Mouse (Mus musculus): ENCODE data around the gene Map1lc3b. TPM values are rescaled to one million over a fixed set of nuclear protein-coding genes. Genes with fewer than 3 reads are reported as not detected.

Map1lc3b gene
- polyA plus RNA-seq (2012; rRNA removed) = 50.0 and 52.4 TPM in 2 replicates

DNA sequence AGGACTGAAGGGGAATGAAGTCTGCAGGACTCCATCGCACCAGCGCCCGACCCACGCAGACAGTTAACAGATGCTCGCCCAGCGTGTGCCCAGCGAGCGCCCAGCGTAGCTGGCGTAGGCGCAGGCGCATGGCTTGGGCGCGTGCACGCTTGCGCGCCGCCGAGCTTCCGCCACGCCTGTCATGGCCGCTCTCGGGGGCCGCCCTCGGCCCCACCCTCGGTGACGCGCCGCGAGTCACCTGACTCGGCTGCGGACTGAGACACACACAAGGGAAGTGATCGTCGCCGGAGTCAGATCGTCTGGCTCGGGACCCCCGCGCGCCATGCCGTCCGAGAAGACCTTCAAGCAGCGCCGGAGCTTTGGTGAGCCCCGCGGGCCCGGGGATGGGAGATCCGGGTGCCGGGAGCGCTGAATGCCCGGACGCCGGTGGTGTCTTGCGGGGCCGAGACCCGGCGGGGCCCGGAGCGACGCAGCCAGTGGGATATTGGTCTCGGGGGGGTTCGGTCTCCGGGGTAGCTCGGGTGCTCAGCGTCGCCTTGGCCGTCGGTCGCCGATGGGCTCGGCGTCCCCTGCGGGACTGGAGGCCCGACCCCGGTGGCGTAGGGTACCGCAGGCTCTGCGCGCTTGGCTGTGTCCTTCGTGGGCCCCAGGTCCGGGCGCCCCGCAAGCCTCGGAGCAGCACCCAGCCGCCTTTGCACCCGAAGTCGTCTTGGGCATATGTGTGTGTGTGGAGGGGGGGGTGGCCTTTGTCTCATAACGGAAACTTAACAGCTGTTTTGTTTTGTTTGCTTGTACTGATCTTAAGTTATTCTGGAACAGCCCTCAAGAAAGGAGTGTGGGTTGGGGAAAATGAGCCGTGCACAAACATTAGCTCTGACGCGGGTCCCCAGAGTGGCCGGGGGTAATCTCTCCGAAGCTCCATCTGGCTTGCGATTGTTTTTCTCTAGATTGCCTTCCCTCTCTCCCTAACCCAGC is at the start of gene Map1lc3b:
TSS of gene Map1lc3b (plus strand) at position 159 of the 975 bp plus-strand sequence.
- under 1% methylated on average over 94 of the region's 94 CpGs for WGBS
- TF ChIP-seq CTCF (IDR thresholded peaks at IDR 0.05; ENCODE audit: extremely low read depth, insufficient read depth, insufficient read length, insufficient replicate concordance) = no peak
- peak; percentile 41 for TF ChIP-seq POLR2A (IDR thresholded peaks at IDR 0.05; ENCODE audit: low read depth, low read length)
- H3K4me1 ChIP-seq (ENCODE audit: control insufficient read depth, insufficient read depth, insufficient read length) = peaks cover 9% of the 10 kb centered on the region; the same call in 1 of the 2 replicates

DNA sequence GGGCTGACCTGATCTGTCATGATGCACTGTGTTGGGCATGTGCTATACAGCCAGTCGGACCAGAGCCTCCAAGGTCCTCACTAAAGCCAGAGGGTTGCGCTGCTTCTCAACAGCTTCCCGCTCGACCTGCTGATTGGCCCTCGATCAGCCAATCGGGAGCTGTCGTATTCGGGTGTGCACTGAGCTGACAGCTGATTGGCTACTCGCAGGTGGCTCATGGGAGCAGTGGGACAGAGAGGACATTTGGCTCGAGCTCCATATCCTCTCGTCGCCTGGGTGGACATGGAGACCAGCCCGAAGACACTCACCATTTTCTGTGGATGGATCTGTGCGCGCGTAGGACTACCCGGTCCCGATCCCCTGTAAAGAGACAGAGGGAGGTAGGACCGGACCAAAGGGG is 48.3 kb upstream of the Map1lc3b start:
- 79% methylated on average over 19 of the region's 19 CpGs for WGBS
- no peak for DNase-seq (ENCODE audit: low read depth in 1 of 2, low spot score in 2 of 2)
- Histone ChIP-seq H3K4me1 (ENCODE audit: control insufficient read depth, insufficient read depth, insufficient read length) (no peaks in the 10 kb centered on the region), H3K4me3 (ENCODE audit: extremely low read depth, insufficient read depth, insufficient read length) (no peak overlapping the region), H3K27me3 (ENCODE audit: control insufficient read depth, insufficient read depth, low read length) (no peaks in the 10 kb centered on the region), H3K36me3 (ENCODE audit: control insufficient read depth, insufficient read depth, low read length) (no peaks in the 10 kb centered on the region), H3K27ac (ENCODE audit: insufficient read depth, low read length) (no peak overlapping the region)
- TF ChIP-seq CTCF (IDR thresholded peaks at IDR 0.05; ENCODE audit: extremely low read depth, insufficient read depth, insufficient read length, insufficient replicate concordance) = no peak
- no peak for TF ChIP-seq POLR2A (IDR thresholded peaks at IDR 0.05; ENCODE audit: low read depth, low read length)

More for the DNA sequence above, at the start of gene Map1lc3b:
- peak within 1 kb of the TSS; percentile 82 for H3K4me3 ChIP-seq (ENCODE audit: extremely low read depth, insufficient read depth, insufficient read length)
- no peaks in the 10 kb centered on the region for H3K27me3 ChIP-seq (ENCODE audit: control insufficient read depth, insufficient read depth, low read length)
- peak; percentile 88 to 92 for DNase-seq (ENCODE audit: low read depth in 1 of 2, low spot score in 2 of 2)
- H3K27ac ChIP-seq (ENCODE audit: insufficient read depth, low read length) = peak within 1 kb of the TSS; percentile 83
- H3K36me3 ChIP-seq (ENCODE audit: control insufficient read depth, insufficient read depth, low read length) = peaks cover 12% of the 10 kb centered on the region

- no peaks in the 10 kb centered on the region for H3K27me3 ChIP-seq (ENCODE audit: control insufficient read depth, insufficient read depth, low read length)
- no peak overlapping the region for H3K27ac ChIP-seq (ENCODE audit: insufficient read depth, low read length)
- TF ChIP-seq POLR2A (IDR thresholded peaks at IDR 0.05; ENCODE audit: low read depth, low read length) (no peak), CTCF (IDR thresholded peaks at IDR 0.05; ENCODE audit: extremely low read depth, insufficient read depth, insufficient read length, insufficient replicate concordance) (no peak)
- H3K4me3 ChIP-seq (ENCODE audit: extremely low read depth, insufficient read depth, insufficient read length) = no peak overlapping the region
- 58% methylated on average over 13 of the region's 13 CpGs for WGBS
- no peaks in the 10 kb centered on the region for H3K36me3 ChIP-seq (ENCODE audit: control insufficient read depth, insufficient read depth, low read length)
- DNase-seq (ENCODE audit: low read depth in 1 of 2, low spot score in 2 of 2) = no peak
- H3K4me1 ChIP-seq (ENCODE audit: control insufficient read depth, insufficient read depth, insufficient read length) = no peaks in the 10 kb centered on the region
Observed at GRCm38 (mm10) chr8:121542901-121543300, 47.3 kb upstream of the Map1lc3b start.

DNA sequence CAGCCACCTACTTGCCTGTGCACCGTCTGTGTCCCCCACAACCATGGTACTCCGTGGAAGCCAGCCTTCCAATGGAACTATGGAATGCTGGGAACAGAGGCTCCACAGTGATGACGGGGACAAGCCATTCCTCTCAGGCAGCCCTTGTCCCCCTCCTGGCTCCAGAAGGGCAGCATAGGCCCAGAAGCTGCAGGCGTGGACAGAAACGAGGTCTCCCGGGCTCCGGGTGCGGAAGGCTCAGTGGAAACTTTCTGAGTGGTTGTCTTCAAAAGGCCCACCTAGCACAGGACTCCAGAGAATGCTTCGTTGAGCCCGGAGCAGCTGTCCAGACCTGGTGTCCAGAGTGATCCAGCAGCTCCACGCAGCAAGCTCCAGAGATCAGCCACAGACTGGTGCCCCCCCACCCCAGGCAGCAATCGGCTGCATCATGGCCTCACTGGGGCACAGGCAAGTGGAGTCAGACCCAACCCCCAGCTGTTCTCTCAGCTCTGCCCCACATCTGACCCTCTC is 45.8 kb upstream of the Map1lc3b start, which contains the start of gene 1700018B08Rik:
TSS of gene 1700018B08Rik (minus strand) at position 45 of the 510 bp plus-strand sequence.
- Histone ChIP-seq H3K27me3 (ENCODE audit: control insufficient read depth, insufficient read depth, low read length) (no peaks in the 10 kb centered on the region), H3K36me3 (ENCODE audit: control insufficient read depth, insufficient read depth, low read length) (no peaks in the 10 kb centered on the region), H3K4me1 (ENCODE audit: control insufficient read depth, insufficient read depth, insufficient read length) (no peaks in the 10 kb centered on the region), H3K27ac (ENCODE audit: insufficient read depth, low read length) (no peak within 1 kb of the TSS), H3K4me3 (ENCODE audit: extremely low read depth, insufficient read depth, insufficient read length) (no peak within 1 kb of the TSS)
- DNase-seq (ENCODE audit: low read depth in 1 of 2, low spot score in 2 of 2) = no peak
- no peak for TF ChIP-seq POLR2A (IDR thresholded peaks at IDR 0.05; ENCODE audit: low read depth, low read length)
- WGBS = 78% methylated on average over 12 of the region's 12 CpGs

DNA sequence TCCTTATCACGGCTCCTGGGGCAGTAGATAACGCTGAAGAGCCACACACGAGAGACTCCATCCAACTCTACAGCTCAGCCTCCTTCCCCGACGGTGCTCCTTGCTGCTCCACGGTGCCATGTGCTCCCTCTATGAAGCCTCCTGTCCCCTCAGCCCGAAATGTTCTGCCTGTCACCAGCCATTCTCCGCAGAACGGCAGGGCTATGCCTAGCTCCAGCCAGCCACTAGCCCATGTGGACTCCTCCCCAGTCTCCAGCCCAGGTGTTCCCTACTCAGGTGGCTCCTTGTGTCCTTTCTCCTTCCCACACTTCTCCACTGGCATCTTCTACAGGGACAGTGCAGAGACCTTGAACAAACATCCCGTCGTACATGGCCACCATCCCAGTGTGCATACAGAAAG is 45.2 kb upstream of the Map1lc3b start:
- 71% methylated on average over 11 of the region's 11 CpGs for WGBS
- Histone ChIP-seq H3K4me3 (ENCODE audit: extremely low read depth, insufficient read depth, insufficient read length) (no peak overlapping the region), H3K27me3 (ENCODE audit: control insufficient read depth, insufficient read depth, low read length) (no peaks in the 10 kb centered on the region), H3K4me1 (ENCODE audit: control insufficient read depth, insufficient read depth, insufficient read length) (no peaks in the 10 kb centered on the region), H3K27ac (ENCODE audit: insufficient read depth, low read length) (no peak overlapping the region), H3K36me3 (ENCODE audit: control insufficient read depth, insufficient read depth, low read length) (no peaks in the 10 kb centered on the region)
- no peak for TF ChIP-seq CTCF (IDR thresholded peaks at IDR 0.05; ENCODE audit: extremely low read depth, insufficient read depth, insufficient read length, insufficient replicate concordance)
- TF ChIP-seq POLR2A (IDR thresholded peaks at IDR 0.05; ENCODE audit: low read depth, low read length) = no peak
- DNase-seq (ENCODE audit: low read depth in 1 of 2, low spot score in 2 of 2) = no peak

DNA sequence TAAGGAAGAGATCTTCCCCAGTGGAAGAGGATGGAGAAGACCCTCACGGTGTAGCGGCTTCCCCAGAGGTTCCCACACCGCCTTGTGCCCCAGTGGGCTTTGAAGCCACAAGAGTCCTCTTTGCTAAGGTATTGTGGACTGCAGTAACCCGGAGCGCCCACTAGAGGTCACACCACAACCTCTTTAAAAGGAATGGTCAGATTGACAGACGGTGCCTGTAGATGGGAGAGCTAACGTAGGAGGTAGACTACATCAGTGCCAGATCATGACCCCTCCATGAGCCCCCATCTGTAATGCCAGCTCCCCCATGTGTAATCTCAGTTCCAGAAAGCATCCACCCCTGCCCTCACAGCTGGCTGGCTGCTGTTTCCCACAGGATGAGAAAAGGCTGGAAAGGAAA is 43.0 kb upstream of the Map1lc3b start:
- WGBS = 3% methylated on average over 7 of the region's 7 CpGs

More for the DNA sequence above, 43.0 kb upstream of the Map1lc3b start:
- peak; percentile 41 to 62 for DNase-seq (ENCODE audit: low read depth in 1 of 2, low spot score in 2 of 2)
- TF ChIP-seq CTCF (IDR thresholded peaks at IDR 0.05; ENCODE audit: extremely low read depth, insufficient read depth, insufficient read length, insufficient replicate concordance) (peak; percentile 76; the same call in 1 of the 2 replicates), POLR2A (IDR thresholded peaks at IDR 0.05; ENCODE audit: low read depth, low read length) (no peak)
- no peak overlapping the region for H3K27ac ChIP-seq (ENCODE audit: insufficient read depth, low read length)
- H3K4me1 ChIP-seq (ENCODE audit: control insufficient read depth, insufficient read depth, insufficient read length) = no peaks in the 10 kb centered on the region
- no peaks in the 10 kb centered on the region for H3K27me3 ChIP-seq (ENCODE audit: control insufficient read depth, insufficient read depth, low read length)
- no peak overlapping the region for H3K4me3 ChIP-seq (ENCODE audit: extremely low read depth, insufficient read depth, insufficient read length)
- H3K36me3 ChIP-seq (ENCODE audit: control insufficient read depth, insufficient read depth, low read length) = peaks cover 15% of the 10 kb centered on the region
